Mouse (Mus musculus) liver, adult (tissue): ENCODE data around the gene Fkbp14.

Experiments
- GATA4 ChIP-seq: IDR thresholded peaks from 2 replicates; pipeline ENCODE4 v1.6.1; 2014; ENCODE audit warnings: mild to moderate bottlenecking, low read length; ENCODE audit not compliant: insufficient replicate concordance

The Fkbp14 gene

DNA sequence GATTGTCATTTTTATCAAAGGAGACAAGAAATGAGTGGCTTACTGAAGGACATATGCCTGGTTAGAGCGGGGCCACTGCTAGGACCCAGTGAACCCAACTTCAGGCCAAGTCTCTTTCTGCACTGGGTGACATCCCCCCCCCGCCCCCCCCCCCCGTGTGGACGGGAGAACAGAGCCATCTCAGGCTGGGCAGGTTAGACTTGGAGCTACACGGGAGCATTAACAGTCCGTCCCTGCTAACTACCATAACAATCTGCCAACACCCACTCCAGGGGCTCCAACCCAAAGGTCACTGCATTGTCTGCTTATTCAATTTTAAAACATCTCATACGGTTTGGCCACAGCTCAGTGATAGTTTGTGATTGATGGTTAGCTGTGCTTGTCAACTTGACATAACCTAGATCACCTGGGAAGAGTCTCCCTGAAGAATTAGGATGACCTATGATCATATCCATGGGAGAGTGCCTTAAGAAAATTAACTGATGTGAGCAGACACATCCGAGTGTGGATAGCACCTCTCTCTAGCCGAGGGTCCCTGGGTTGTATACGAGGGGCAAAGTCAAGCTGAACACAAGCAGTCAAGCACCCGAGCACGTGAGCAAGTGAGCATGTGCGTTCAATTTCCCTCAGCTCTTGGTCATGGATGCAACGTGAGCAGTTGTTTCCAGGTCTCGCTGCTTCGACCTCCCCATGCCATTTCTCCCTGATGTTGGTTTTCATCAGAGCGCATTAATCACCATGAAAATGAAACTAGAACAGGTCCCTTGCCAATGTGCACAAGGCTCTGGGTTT lies 34.9 kb downstream of the Fkbp14 start:
- no peak for TF ChIP-seq GATA4

- no peak for TF ChIP-seq GATA4
Measured at GRCm38 (mm10) chr6:54558466-54558865, 38.6 kb downstream of the Fkbp14 start.

DNA sequence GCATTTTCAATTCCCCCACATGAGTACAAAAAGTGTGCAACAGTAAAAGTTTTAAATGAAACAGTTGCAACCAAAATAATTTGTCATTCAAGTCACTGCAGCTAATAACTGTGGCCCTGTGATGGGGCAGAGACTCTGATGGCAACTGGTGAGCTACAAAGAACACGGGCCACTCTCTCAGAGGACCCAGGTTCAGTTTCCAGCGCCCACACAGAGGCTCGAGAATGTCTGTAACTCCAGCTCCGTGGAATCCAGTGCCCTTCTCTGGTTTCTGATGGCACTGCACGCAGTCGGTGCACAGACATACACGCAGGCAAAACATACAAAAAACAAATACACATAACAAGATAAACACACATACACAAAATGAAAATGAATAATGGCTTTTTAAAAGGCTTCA lies 39.4 kb downstream of the Fkbp14 start:
- no peak for TF ChIP-seq GATA4

DNA sequence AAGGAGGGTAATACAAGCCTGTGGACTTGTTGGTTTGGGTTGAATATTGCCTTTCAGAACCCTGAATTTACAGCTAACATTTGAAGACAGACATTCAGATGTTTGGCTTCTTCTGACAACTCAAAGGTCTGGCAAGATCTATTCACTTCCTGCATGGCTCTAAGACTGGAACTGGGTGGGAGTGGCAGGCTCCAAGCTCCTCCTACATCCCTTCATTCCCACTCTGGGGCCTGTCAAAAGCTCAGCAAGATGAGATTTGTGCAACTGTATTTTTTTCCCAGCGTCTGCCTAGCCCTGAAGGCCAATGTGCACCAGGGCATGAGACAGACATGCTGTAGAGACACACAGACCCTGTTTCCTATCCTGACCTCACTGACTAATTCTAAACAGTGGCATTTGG lies 41.3 kb downstream of the Fkbp14 start:
- TF ChIP-seq GATA4, result no peak

- TF ChIP-seq GATA4, result no peak
Measured at GRCm38 (mm10) chr6:54554341-54555110, 42.6 kb downstream of the Fkbp14 start.

GRCm38 (mm10) chr6:54553632-54554031 lies 43.5 kb downstream of the Fkbp14 start:
- TF ChIP-seq GATA4, result no peak

DNA sequence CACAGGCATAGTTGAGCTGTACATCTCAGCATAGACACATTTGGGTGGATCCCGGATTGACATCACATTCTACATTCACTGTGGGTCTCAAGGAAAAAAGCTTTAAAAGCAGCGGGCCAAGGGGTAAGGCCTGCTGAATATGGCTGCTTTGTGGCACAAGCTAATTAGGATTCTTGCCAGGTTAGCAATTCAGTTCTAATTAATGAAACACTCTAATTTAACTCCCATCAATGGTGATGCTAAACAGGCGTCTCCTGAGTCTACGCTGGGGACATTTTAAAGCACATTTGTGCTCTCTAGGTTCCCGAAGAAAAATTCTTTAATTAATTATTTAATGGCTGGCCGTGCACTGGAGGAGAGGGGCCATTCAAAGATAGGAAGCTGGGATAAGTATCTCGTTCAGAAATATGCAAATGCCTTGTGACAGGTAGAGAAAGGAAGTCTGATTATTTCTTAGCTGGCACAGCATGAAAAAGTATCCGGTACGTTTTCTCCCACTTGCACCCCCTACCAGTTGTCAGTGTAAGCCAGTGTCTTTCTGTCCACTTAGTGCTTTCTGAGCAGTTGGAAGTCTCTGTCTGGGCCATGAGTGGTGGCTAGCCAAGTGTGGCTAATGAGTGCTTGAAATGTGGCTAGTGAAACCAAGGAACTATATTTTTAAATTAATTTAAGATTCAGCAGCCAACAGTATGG lies 44.2 kb downstream of the Fkbp14 start:
- TF ChIP-seq GATA4, result no peak

GRCm38 (mm10) chr6:54550801-54551323 lies 46.2 kb downstream of the Fkbp14 start:
- no peak for TF ChIP-seq GATA4

DNA sequence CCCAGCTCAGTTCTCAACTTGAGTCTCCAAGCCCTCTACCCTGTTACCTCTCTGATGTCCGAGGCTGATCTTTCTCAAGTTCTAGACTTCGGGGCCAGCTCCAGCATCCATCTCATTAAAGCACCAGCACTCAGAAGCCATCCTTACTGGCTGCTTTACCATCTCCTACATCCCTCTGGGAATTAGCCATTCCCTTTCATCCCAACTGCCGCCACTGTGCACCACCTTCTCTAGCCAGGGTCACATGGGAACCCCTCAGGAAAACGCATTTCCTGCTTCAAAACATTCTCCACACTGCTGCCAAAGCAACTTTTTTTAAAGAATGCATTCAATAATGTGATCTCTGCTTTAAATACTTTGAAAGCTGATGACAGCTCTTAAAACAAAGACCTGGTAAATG lies 47.8 kb downstream of the Fkbp14 start:
- no peak for TF ChIP-seq GATA4

- no peak for TF ChIP-seq GATA4
Measured at GRCm38 (mm10) chr6:54548314-54549019, 48.6 kb downstream of the Fkbp14 start.

DNA sequence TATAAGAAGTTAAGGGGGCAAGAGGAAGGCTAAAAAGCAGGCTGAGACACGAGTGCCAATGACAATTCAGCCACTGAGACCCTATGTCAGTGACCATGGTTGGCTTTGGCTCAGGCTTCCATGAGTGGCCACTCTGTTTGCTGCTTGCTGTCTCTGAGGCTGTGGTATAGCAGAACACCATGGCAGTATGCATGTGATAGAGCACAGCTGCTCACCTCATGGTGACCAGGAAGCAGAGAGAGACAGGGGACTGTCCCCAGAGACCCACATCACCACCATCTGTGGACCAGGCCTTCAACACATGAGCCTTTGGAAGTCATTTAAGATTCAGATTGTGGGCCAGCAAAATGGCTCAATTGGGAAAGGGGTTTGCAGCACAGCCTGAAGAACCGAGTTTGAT lies 53.5 kb downstream of the Fkbp14 start:
- TF ChIP-seq GATA4, result no peak

DNA sequence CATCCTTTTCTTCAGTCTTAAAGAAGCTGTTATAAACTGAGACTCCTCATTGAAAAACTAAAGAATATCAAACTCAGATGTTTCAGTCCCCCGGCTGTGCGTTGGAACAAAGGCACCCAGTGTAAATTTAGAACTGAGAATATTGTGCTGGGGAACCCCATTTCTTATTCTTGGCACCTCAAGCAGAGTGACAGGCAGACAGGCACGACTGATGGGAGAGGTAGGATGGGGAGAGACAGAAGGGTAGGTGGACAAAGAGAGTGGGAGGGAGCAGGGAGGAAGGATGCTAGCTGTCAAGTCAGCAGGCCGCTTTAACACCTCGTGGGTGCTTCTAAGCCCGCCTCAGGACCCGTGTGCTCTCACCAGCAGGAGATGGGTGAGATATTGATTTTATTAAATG lies 54.3 kb downstream of the Fkbp14 start:
- no peak for TF ChIP-seq GATA4

GRCm38 (mm10) chr6:54540252-54540887 lies 56.7 kb downstream of the Fkbp14 start:
- no peak for TF ChIP-seq GATA4

DNA sequence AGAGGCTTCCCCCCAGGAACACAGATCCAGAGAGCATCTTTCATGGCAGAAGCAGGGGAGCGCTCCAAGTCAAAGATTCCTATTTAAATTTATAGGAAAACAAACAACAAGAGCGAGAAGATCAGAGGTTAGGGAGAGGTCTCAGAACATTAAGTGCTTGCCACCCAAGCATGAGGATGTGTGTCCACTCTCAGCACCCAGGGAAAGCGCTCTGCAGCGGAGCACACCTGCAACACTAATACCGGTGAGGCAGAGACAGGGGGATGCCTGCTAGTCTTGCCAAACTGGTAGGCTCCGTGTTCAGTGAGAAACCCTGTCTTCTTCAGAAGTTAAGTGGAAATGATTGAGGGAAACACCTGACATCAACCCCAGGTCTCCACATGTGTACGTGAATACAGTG lies 57.7 kb downstream of the Fkbp14 start:
- no peak for TF ChIP-seq GATA4
